Mouse (Mus musculus) adrenal gland, adult 18-20 months (tissue): ENCODE measurements at regions not wholly inside any gene's neighbourhood (a gene's known extent, or its start where the extent isn't known, plus 50 kb on each side); places are given as distances from the start of the nearest gene placed in this dataset.

Experiments
- DNase-seq, 2 experiments: peaks; one replicate each; pipeline ENCODE4 v3.0.0; 2021 to 2022; ENCODE audit warnings: low spot score in 2 of 2

DNA sequence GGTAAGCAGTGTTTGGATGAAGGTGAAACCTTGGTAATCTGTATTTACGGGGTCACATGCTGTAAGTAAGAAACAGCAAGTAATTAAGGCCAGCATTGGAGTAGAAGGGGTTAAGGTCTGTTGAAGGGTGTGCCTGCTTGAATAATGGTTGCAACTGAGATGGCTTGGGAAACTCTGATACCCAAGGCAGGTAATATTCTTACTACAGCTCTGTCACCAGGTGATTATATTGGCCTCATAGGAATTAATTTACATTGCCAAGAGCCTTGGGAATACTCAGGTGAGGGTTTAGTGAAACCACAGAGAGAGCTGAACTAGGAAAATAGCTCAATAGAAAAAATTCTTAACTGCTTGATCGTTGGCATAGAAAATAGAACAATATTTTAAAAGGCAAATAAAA lies 73.8 kb upstream of the Lcorl start:
- DNase-seq, result no peak

DNA sequence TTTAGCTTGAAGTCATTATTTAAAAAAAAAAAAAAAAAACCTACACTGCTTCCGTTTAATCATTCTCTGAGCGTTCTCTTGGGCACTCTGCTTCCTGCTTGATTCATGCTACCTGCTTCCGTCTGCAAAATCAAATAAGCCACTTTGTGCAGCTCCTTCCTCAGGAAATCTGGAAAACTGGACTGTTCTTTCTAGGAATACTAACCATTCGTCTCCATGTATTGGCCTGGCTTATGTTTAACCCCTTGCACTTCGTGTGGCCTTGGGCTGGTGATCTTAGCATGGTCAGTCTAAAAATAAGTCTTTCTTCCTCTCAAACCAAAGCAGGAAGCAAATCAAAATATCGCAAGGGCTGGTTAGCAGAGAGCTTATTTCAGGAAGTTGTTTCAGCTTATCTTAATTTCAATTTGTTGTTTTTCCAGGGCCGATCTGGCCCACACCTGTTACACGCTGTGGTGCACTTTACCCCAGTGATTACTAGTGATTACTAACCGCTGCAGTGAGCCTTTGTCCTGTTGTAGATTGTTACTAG lies 68.5 kb upstream of the Lcorl start:
- no peak for DNase-seq

DNA sequence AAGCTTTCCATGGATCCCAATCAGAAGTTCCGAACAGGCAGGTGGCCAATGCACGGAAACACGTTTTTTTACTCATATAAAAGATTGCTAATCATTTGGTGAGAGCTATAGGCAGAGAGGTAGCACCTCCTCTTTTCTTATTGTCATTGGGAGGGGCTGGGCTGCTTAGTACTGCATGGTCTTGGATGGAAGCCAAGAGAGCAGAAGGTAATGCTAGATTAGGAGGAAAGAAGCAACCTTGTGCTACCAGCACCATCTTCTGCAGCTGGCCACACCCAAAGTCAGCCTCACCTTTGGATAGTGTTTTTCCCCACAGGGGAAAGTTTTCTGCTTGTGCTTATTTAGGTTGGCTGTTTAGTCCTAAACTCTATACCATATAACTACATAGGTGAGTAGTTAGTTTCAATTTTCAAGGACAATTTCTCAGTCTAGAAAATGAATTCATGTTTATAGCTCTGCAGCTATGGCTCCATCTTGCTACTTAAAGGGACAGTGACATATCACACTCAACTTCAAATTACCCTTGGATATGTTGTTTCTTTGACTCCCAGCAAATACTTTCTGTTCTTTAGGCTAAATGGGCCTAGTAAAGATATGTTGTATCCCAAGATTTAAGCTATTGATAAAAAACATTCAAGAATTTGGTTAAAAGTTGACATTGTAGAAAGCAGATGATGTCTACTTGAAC lies 66.6 kb upstream of the Lcorl start:
- DNase-seq, result no peak
